10 mouse cellular contexts compared by ENCODE assay signal in genomic region chr3:84428994-84429725, GRCm38 (mm10). TPM values are rescaled to one million over a fixed set of nuclear protein-coding genes. Genes with fewer than 3 reads are reported as not detected.
A peak's percentile ranks its signal among the peaks of the same experiment; 100 is the strongest.
DNase-seq lines count a peak whose midpoint lies in the region; ATAC-seq and TF ChIP-seq lines count a peak whose summit lies in the region.
"Had no signal": no experiment of that assay in that cellular context is flagged by ENCODE, and none has a peak within 500 bp of the region (broad histone marks: within the 10 kb centered on the region; RNA-seq: fewer than 3 reads in every experiment).

No protein-coding gene starts in this region.

- H3K4me1 ChIP-seq in liver, adult 2 months (ENCODE audit: control insufficient read depth, insufficient read depth, low read length) = peaks cover 3% of the 10 kb centered on the region; the same call in 1 of the 2 replicates
- H3K4me1 ChIP-seq in liver, embryonic 11.5 days (replicated peaks; ENCODE audit: control insufficient read depth, insufficient read depth, low read length) = no peaks in the 10 kb centered on the region
- peaks cover 12% of the 10 kb centered on the region for H3K4me1 ChIP-seq in kidney, embryonic 16.5 days (ENCODE audit: insufficient read depth, low read length)
- no peaks in the 10 kb centered on the region for H3K4me1 ChIP-seq in midbrain, embryonic 16.5 days (ENCODE audit: control insufficient read depth, insufficient read depth, low read length)
- peaks cover 43% of the 10 kb centered on the region for H3K4me1 ChIP-seq in limb, embryonic 10.5 days

- no peaks in the 10 kb centered on the region for H3K36me3 ChIP-seq in liver, adult 2 months (ENCODE audit: control insufficient read depth, insufficient read depth, low read length)
- H3K36me3 ChIP-seq in liver, embryonic 11.5 days (ENCODE audit: control insufficient read depth, insufficient read depth, low read length) = no peaks in the 10 kb centered on the region
- no peaks in the 10 kb centered on the region for H3K36me3 ChIP-seq in kidney, embryonic 16.5 days (ENCODE audit: insufficient read depth, low read length)
- no peaks in the 10 kb centered on the region for H3K36me3 ChIP-seq in myocyte (ENCODE audit: control insufficient read depth, insufficient read depth)
- no peaks in the 10 kb centered on the region for H3K36me3 ChIP-seq in midbrain, embryonic 16.5 days (ENCODE audit: control insufficient read depth, insufficient read depth, low read length)
- no peaks in the 10 kb centered on the region for H3K36me3 ChIP-seq in limb, embryonic 10.5 days

- DNase-seq in liver, adult 2 months (ENCODE audit: extremely low read depth, low read depth, low spot score) = peak; percentile 83
- DNase-seq in liver, embryonic 11.5 days (ENCODE audit: low spot score) = no peak
- peak; percentile 78 for DNase-seq in adrenal gland, postnatal 36 days
- no peak for DNase-seq in limb, embryonic 10.5 days (ENCODE audit: low spot score)
- DNase-seq in cerebellum, adult 11 months = no peak
- DNase-seq: cerebellum, adult 18-20 months had no signal

- TF ChIP-seq CTCF in liver, adult 2 months (IDR thresholded peaks at IDR 0.05; ENCODE audit: low read depth, low read length) = no peak

- 38% methylated on average over 12 of the region's 12 CpGs for WGBS in liver, adult 2 months
- WGBS in liver, embryonic 11.5 days = 84% methylated on average over 12 of the region's 12 CpGs
- WGBS in kidney, embryonic 16.5 days = 72% methylated on average over 12 of the region's 12 CpGs
- 93% methylated on average over 12 of the region's 12 CpGs for WGBS in midbrain, embryonic 16.5 days
- 92% methylated on average over 12 of the region's 12 CpGs for WGBS in limb, embryonic 10.5 days

- no peak overlapping the region for H3K27ac ChIP-seq in liver, adult 2 months (replicated peaks; ENCODE audit: insufficient read depth, low read depth, low read length)
- H3K27ac ChIP-seq in liver, embryonic 11.5 days (ENCODE audit: low read depth, low read length) = no peak overlapping the region
- peak overlapping the region; percentile 35; the same call in 1 of the 2 replicates for H3K27ac ChIP-seq in kidney, embryonic 16.5 days (ENCODE audit: low read length)
- no peak overlapping the region for H3K27ac ChIP-seq in midbrain, embryonic 16.5 days (ENCODE audit: low read length)
- no peak overlapping the region for H3K27ac ChIP-seq in limb, embryonic 10.5 days
- H3K27ac ChIP-seq: left cerebral cortex, adult 2 months had no signal

- H3K79me2 ChIP-seq in liver, adult 2 months (ENCODE audit: control insufficient read depth, insufficient read depth, low read length) = no peaks in the 10 kb centered on the region
- H3K79me2 ChIP-seq in myocyte (ENCODE audit: control insufficient read depth, insufficient read depth) = no peaks in the 10 kb centered on the region

- no peaks in the 10 kb centered on the region for H3K9me3 ChIP-seq in liver, embryonic 11.5 days (ENCODE audit: control insufficient read depth, low read length)
- H3K9me3 ChIP-seq in kidney, embryonic 16.5 days (ENCODE audit: low read length) = no peaks in the 10 kb centered on the region
- no peaks in the 10 kb centered on the region for H3K9me3 ChIP-seq in midbrain, embryonic 16.5 days (replicated peaks; ENCODE audit: control insufficient read depth, low read length, poor library complexity, severe bottlenecking)
- H3K9me3 ChIP-seq in limb, embryonic 10.5 days (replicated peaks) = no peaks in the 10 kb centered on the region

- no peak for TF ChIP-seq POLR2A in liver, adult 2 months (IDR thresholded peaks at IDR 0.05; ENCODE audit: extremely low read depth, insufficient read depth, low read length)
- TF ChIP-seq POLR2A in myocyte (IDR thresholded peaks at IDR 0.05; ENCODE audit: insufficient read length, low read depth) = no peak

- no peak overlapping the region for H3K9ac ChIP-seq in liver, adult 2 months (ENCODE audit: low read depth, low read length)
- no peak overlapping the region for H3K9ac ChIP-seq in liver, embryonic 11.5 days (ENCODE audit: low read depth, low read length)
- H3K9ac ChIP-seq in kidney, embryonic 16.5 days (replicated peaks; ENCODE audit: low read length) = no peak overlapping the region
- H3K9ac ChIP-seq in midbrain, embryonic 16.5 days (ENCODE audit: low read depth, low read length) = no peak overlapping the region

- no peak overlapping the region for H3K4me3 ChIP-seq in liver, adult 2 months (ENCODE audit: insufficient read depth, low read depth, low read length)
- no peak overlapping the region for H3K4me3 ChIP-seq in liver, embryonic 11.5 days (ENCODE audit: low read depth, low read length)
- no peak overlapping the region for H3K4me3 ChIP-seq in kidney, embryonic 16.5 days (ENCODE audit: low read length)
- H3K4me3 ChIP-seq in myocyte = no peak overlapping the region
- H3K4me3 ChIP-seq in midbrain, embryonic 16.5 days (ENCODE audit: low read depth, low read length) = no peak overlapping the region
- H3K4me3 ChIP-seq in limb, embryonic 10.5 days = no peak overlapping the region
- H3K4me3 ChIP-seq: left cerebral cortex, adult 2 months had no signal

- H3K4me2 ChIP-seq in liver, embryonic 11.5 days = no peak overlapping the region
- no peak overlapping the region for H3K4me2 ChIP-seq in kidney, embryonic 16.5 days (replicated peaks; ENCODE audit: low read depth, low read length)
- peak overlapping the region; percentile 32 for H3K4me2 ChIP-seq in myocyte (ENCODE audit: low read depth)
- no peak overlapping the region for H3K4me2 ChIP-seq in midbrain, embryonic 16.5 days (ENCODE audit: low read length)

- H3ac ChIP-seq in myocyte (ENCODE audit: control insufficient read depth, insufficient read length) = no peak overlapping the region

- ATAC-seq in liver, embryonic 11.5 days (replicated peaks; ENCODE audit: low FRiP score) = no peak
- ATAC-seq in kidney, embryonic 16.5 days (ENCODE audit: low FRiP score, low TSS enrichment) = peak; percentile 84
- no peak for ATAC-seq in midbrain, embryonic 16.5 days

- no peaks in the 10 kb centered on the region for H3K27me3 ChIP-seq in liver, adult 2 months (ENCODE audit: control insufficient read depth, insufficient read depth, low read length)
- peaks cover 6% of the 10 kb centered on the region for H3K27me3 ChIP-seq in liver, embryonic 11.5 days (replicated peaks; ENCODE audit: control insufficient read depth, insufficient read depth, low read length)
- no peaks in the 10 kb centered on the region for H3K27me3 ChIP-seq in kidney, embryonic 16.5 days (ENCODE audit: insufficient read depth, low read length)
- H3K27me3 ChIP-seq in myocyte (ENCODE audit: control insufficient read depth, insufficient read depth, insufficient read length) = no peaks in the 10 kb centered on the region
- H3K27me3 ChIP-seq in midbrain, embryonic 16.5 days (ENCODE audit: control insufficient read depth, insufficient read depth, low read depth, low read length) = no peaks in the 10 kb centered on the region
- no peaks in the 10 kb centered on the region for H3K27me3 ChIP-seq in limb, embryonic 10.5 days (ENCODE audit: low read depth, poor library complexity, severe bottlenecking)

TF ChIP-seq in myocyte, 11 proteins besides CTCF, POLR2A, EP300 and RAD21:
- TF ChIP-seq TCF3 (IDR thresholded peaks at IDR 0.05; ENCODE audit: insufficient read length, low read depth) = no peak
- TF ChIP-seq CEBPB (IDR thresholded peaks at IDR 0.05; ENCODE audit: insufficient read depth, poor library complexity, severe bottlenecking) = peak; percentile 68

RNA-seq across cellular contexts. Expression of gene Fhdc1, which starts 51.1 kb away (rescaled TPM):
- total RNA-seq in liver, adult 2 months (2014; rRNA removed) = 0.07 and 0.09 TPM in 2 replicates
- 0.09 and 0.18 TPM in 2 replicates for polyA plus RNA-seq in liver, adult 2 months (2012; rRNA removed)
- 7.6 and 11.6 TPM in 2 replicates for polyA plus RNA-seq in liver, embryonic 11.5 days (2014; fragmentation: Nextera tagmentation; extraction: Ambion mirVana)
- total RNA-seq in adrenal gland, postnatal 36 days (2021) = 10 to 100 TPM in 1 of 2 experiments, 1 to 10 TPM in 1; 2.8 to 15.7 TPM
- 3.1 and 3.9 TPM in 2 replicates for polyA plus RNA-seq in kidney, embryonic 16.5 days (2015; fragmentation: Nextera tagmentation; extraction: Ambion mirVana)
- polyA plus RNA-seq in myocyte (2012; fragmentation: generic; extraction: Trizol) = 0.22 TPM
- 3.5 and 4.9 TPM in 2 replicates for polyA plus RNA-seq in midbrain, embryonic 16.5 days (2015; fragmentation: Nextera tagmentation; extraction: Ambion mirVana)
- 1.2 and 2.2 TPM in 2 replicates for polyA plus RNA-seq in limb, embryonic 10.5 days (2016; fragmentation: Nextera tagmentation; extraction: Ambion mirVana)

Comparison
In these comparisons a context has a peak if more than half of its experiments do, and no peak if none do; other contexts are left out.
1. DNase-seq: peak in liver, adult 2 months (single experiment) and adrenal gland, postnatal 36 days (2 of 2); none in liver, embryonic 11.5 days (single experiment), limb, embryonic 10.5 days (single experiment) and cerebellum, adult 11 months (single experiment).